Mouse (Mus musculus) frontal cortex, postnatal 25 days (tissue): ENCODE data around the gene Cd200r3.

ENCODE experiments used
- DNase-seq, 2 experiments: peaks; one replicate each; pipeline ENCODE4 v3.0.0; 2022; ENCODE audit warnings: low spot score in 2 of 2

Cd200r3 gene

DNA sequence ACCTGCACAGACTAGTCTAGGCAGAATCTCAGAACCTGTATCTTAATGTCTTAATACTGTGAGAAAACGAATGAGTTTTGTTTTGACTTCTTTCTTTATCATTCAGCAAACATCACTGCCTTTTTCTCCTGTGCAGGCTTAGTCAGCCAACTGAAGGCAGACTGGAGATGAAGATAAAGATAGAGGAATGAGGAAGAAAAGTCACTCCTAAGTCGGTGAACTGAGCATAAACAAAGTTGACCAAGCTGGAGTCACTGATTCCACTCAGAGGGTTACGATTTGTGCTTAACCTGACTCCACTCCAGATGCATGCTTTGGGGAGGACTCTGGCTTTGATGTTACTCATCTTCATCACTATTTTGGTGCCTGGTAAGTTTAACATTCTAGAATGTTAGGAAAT lies at the start of gene Cd200r3:
Gene Cd200r3 (plus strand): TSS at position 211 of the 400 bp plus-strand sequence.
- DNase-seq, result no peak

DNA sequence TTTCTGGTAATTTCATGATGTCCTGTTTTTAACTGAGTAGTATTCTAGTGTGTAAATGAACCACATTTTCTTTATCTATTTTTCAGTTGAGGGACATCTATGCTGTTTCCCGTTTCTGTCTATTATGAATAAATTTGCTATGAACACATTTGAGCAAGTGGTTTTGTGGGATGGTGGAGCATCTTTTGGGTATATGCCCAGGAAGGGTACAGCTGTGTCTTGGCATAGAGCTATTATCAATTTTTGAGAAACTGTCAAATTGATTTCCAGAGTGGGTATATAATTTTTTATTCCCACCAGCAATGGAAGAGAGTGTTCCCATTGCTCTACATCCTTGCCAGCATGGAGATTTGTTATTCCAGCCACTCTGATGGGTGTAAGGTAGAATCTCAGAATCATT lies 11.5 kb upstream of the Cd200r3 start:
- no peak for DNase-seq

DNA sequence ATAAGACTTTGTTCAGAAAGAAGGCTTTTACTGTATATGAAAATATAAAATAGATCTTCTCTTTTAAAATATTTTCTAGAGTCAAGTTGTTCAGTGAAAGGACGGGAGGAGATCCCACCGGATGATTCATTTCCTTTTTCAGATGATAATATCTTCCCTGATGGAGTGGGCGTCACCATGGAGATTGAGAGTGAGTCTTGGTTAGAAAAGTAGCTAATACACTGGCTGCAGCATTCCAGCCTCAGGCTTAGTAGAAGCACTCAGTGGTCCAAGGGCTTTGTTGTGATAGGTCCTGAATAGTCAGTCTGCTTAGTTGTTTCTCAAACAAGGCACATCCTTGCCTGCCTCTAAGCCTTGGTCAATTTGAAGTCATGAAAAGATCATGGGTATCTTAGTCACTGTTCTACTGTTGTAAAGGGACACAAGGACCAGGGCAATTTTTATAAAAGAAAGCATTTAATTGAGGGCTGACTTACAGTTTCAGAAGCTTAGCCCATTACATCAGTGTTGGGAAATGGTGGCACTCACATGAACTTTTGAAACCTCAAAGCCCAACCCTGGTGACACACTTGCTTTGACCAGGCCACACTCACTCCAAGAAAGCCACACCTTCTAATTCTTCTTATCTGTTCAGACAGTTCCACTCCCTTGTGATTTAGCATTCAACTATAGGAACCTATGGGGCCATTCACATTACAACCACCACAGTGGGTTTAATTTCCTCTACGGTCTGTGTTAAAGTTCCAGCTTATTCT lies 8.1 kb downstream of the Cd200r3 start:
- DNase-seq, result no peak

DNA sequence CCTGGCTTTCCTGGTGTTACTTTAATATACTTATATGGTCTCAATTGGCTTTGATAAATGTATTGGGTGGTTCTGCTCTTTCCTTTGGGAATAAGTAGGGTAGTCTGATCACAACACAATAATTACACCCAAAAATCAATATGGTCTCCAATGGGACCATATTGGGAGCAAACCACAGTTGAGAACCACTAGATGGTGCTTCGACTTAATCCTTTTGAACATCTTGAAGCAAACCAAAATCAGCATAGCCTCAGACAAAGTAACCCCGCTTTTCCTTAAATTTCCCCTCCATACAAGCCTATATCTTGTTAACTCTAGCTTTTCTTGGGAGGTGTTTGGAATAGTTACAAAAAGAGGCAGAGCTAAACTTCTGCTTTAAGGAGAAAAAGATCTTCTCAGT lies 18.8 kb downstream of the Cd200r3 start:
- no peak for DNase-seq

DNA sequence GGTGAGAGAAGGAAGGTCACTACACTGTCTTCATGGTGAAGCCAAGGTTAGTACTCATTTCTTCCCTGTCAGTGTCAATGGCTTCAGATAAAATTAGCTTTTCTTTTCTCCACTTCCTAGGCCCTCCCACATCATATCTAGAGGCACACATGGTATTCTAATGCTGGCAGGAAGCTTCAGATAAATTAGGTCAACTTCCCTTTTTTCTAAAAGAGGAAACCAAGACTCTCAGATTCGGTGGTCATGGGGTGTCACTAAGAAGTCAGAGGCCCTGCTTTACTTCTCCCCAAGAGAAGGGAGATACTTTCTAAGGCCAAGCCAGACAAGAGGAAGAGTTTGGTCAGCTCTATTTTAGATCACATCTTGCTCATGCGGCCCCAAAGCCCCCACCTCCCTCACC lies 19.3 kb downstream of the Cd200r3 start:
- DNase-seq, result no peak

DNA sequence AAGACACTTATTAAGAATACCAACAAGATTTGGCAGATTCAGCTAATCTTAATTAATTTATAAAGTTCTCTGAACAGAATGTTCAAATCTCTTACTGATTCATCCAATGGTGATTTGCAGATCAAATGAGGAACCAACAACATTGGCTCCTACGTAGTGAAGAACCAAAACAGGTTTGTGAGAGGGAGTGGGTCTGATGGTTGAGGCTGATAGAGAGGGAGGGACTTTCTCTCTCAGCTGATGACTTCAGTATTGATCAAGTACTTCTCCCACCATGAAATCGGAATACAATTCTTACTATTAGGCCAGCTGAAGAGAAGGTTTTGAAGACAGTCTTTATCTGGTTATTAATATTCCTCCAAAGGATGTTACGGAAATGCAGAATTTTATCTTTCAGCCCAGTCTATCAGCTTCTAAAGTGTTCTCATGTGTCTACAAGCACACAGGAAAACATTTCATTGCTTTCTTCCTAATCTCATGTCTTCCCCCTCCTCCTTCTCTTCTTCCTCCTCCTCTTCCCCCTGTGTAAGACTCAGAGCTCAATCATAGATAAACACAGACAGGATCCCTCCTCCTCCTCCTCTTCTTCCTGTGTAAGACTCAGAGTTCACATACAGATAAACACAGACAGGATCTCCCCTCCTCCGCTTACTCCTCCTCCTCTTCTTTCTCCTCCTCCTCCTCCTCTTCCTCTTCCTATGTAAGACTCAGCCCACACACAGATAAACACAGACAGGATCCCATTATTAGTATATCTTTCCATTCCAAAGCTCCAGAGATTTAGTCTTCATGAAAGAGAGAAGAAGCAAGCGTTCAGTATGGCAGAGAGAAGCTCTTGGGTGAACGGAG lies 21.3 kb downstream of the Cd200r3 start:
- DNase-seq, result no peak

DNA sequence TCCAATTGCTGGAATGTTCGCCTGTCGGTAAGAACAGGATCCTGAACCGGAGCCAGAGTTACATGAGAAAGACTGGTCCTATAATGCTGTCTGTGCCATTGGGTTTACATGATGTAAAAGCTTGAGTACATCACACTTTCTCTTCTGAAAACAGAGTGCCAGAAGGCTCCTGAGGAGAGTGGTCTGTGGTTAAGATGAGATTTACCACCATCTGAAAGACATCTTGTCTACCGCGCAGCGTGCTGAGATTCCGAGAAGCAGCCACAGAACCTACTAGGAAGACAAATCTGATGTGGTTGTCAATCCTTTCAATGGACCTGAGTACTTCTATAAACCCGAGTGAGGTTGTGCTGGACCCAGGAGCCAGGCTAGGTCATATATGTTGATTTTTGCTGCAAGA lies 21.9 kb downstream of the Cd200r3 start:
- no peak for DNase-seq

DNA sequence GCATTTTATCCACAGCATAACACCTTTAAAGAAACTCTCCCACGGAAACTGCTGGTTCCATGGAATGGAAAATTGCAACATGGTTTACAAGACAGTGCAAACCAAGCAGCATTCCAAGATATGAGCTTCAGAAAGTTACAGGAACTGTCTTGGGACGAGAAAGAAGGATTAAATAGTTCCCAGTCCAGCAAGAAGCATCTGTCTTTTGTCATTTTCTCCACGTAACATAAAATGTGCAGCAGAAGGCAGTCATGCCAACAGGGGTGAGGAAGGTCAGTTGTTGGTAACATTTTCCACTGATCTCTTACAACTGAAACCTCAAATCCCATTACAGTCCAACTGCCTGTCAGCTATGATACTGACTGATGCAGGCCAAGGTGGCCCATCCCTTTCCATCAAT lies 22.4 kb downstream of the Cd200r3 start:
- DNase-seq, result no peak

DNA sequence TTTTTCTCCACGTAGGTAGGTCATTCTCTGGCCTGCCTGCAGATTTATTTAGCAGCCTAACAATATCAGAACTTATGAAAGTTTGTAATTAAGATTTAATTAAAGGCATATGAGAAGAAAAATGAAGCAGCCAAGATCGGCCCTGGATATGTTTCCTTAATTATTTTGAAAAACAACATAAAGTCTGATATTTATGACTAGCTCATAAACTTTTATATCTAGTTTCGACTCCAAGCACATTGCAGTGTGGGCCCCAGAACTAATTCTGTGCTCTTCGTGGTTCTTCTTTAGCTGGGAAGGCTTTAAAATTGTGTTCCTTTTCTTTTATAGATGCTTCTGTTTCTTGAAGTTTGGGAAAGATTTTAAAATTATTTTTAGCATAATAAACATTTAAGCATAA lies 23.4 kb downstream of the Cd200r3 start:
- no peak for DNase-seq

DNA sequence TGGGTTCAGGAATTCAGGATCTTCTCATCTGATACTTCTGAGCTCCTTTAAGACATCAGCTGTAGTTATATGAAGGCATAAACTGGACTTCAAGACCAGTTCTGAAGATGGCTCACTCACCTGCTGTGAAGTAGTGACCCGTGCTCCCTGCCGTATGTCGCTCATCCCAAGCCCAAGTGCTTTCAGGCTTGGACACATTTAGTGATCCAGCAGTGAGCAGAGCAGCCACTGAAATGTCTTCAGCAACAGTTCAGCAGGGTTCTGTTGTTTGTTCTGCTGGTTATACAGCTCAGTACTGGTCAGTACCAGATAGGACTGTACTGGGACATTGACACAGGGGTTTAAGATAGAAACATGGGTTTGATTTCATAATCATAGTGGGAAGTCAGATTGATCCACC lies 24.6 kb downstream of the Cd200r3 start:
- no peak for DNase-seq

DNA sequence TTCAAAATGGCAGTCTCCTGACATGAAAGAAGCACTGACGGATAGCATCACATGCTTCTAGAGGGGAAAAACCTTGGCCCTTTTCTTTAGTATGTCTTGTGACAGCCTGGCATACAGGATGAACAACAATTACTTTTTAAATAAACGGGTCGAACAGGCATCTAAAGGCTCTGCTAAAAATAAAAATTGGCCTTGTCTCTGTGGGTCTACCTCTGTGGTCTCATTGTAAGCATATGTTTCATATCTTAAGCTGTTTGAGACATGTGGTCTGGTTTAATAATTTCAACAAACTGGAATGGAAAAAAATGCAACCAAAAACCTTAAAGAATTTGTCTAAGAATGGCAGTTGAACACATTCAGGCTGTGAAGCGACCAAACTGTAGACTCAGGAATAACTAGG lies 27.4 kb downstream of the Cd200r3 start:
- no peak for DNase-seq

DNA sequence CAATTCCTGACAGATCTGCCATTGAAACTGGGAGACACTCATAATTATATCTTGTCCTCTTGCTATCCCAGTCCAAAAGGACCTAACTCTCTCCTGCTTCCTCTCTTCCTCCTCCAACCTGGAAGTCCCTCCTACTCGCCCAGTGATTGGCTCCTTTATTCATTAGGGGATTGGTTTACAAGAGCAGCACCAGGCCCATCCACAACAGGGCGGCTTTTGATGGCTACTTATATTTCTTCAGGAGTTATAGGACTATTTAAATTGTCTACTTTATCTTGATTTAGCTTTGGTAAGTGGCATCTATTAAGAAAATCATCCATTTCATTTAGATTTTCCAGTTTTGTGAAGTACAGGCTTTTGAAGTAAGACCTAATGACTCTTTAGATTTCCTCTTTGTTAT lies 30.6 kb downstream of the Cd200r3 start:
- no peak for DNase-seq

DNA sequence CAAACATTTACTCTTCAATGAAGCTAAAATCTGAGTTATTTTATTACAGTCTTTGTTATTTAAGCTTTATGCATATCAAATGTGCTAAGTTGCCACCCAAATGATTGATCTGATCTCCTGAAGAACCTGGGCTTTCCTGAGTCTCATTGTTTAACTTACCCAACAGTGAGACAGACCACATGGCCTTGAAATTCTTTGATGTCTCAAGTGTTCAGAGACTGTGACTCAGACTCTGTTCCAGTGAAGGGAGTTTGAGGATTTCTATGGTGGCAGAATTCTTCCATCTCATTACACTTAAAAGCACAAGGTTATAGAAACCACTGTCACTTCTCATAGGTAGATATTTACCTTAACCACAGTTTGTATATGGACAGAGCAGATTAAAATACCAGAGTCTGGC lies 32.6 kb downstream of the Cd200r3 start:
- DNase-seq, result no peak

DNA sequence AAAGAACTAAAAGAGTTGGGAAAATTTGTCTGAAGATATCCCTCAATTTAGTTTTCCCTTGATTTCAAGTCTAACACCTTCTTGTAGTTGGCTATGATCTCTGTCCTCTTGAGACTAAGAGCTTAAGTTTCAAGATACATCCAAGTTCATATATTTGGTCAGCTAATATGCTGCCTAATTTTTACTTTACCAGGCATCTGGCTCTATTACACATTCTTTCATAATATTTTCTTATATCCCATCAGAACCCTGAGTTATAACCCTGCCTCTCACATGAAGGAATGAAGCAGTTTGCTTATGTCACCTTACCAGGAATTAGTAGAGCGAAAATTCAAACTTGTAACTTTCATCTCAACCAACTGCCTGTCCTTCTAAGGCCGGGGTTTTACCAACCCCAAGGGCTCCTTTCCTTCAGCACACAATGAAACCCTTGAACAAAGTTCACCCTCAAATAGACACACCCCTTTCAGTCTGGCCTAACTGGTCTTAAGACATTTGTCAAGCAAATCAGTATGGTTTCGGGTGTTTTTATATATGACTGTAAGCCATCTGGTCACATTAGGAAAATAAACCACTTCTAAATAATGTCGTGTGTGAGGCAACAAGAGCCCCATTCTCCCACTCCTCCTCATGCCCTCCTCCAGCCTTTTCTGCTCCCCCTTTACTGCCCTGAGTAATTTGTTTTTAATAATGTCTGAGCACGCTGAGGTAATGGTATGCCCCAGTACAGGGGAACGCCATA lies 33.6 kb downstream of the Cd200r3 start:
- DNase-seq, result no peak

DNA sequence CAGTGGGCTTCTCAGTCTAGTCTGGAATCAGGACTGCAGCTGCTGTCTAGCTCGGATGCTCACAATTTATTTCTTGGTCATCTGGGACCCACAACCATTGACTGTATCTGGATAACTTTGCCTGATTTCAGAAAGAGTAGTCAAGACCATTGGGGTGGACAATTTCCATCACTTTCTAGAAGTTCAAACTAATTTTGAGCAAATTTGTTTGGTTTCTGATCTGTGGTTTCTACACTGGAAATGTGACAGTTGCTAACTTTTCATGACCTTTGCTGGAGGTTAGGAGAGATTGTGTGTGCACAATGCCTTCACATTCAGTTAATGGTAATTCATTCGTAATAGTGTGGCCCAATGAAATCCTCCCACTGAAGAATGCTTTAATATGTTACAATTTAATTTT lies 34.7 kb downstream of the Cd200r3 start:
- no peak for DNase-seq

DNA sequence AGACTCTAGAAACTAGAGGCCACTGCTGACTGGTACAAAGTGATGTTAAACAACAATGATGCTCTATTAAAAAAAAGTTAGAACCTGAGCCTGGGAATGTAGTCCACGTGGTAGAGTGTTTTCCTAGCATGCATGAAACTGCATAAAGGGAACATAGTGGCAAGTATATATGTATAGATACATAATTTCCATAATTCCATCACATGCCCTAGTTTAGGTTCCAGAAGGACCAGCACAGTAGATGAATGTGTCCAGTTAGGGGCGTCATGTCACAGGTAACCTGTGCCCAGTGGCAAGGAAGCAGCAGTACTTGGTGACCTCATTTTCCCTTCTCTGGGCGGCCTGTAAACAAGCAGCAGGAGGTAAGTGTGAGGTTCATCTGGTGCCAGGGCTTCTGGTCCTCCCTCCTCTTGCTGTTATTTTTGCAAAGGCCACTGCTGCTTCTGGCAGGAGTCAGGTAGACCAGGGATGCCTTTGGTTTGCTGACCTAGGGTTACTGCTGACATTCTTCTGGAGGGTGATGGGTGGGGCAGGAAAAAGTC lies 35.9 kb downstream of the Cd200r3 start:
- DNase-seq, result no peak

DNA sequence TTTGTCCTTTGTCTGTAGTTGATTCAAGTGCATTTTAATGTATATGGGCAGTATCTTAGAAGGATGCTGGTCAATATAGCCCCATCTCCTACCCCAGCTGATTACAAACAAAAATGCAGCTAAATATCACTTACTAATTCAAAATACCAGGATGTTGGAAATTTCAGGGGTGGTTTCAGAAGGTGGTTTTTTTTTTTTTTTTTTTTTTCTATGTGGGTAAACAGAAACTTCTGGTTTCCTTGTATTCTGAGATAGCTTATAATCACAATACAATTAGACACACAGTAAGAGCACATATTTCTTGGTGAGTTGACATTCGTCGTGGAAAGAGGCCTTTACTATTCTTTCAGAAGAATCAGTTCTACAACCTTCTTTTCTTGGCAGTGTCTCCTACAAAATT lies 39.5 kb downstream of the Cd200r3 start:
- no peak for DNase-seq

DNA sequence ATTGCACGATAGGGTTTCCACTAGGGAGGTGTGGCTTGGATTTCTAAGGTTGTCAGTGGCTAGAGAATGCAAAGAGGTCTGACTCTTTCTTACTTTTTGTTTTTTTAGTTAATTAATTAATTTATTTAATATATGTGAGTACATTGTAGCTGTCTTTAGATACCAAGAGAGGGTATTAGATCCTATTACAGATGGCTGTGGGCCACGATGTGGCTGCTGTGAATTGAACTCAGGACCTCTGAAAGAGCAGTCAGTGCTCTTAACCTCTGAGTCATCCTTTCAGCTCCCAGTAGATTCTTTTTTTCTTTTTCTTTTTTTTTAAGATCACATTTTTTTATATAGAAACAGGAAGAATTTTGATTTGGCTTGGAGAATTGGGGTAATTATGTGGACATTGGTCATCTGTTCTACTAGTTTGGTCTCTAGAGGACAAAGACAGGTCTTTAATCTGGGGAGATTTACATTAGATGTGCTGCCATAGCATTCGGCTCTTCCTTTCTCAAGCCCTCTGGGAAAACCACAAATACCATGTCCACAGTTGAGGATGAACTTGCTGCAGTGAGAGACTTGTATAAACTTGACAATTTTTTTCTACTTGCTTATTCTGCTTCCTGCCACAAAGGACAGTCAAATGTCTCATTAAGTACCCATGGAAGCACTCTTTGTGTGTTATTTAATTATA lies 40.0 kb downstream of the Cd200r3 start:
- DNase-seq, result no peak

DNA sequence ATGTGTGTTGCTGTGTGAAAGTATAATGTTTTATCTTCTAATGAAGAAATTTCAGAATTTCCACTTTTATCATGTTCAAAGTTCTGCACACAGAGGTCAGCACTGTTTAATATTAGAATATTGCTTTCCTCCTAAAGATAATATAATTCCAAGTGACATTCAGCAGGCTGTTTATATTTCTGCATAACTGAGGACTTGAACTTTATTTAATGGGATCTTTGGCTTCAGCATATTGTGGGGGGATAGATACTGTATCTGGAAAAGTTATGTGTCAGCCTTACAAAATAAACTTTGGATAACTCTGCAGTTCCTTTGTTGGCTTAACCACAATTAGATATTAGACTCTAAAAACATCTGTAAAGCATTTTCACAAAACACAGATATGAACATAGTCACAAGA lies 40.6 kb downstream of the Cd200r3 start:
- no peak for DNase-seq

DNA sequence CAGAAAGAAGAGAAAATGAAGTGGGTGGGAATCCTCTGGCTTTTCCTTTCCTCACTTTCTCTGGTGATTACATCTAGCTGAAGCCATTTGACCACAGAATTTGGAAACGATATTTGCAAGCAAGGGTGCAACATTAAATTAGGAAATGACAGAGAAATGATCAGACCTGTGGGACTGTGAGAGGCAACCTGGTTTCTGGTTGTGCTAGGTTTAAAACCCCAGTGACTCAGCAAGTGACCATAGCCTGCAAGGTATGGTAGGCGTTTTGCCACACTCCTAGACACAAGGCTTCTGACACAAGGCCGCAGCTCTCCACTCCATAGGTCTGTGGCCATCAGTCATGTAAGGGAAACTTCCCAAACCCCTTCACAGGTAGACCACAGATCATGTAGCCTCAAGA lies 41.4 kb downstream of the Cd200r3 start:
- no peak for DNase-seq

DNA sequence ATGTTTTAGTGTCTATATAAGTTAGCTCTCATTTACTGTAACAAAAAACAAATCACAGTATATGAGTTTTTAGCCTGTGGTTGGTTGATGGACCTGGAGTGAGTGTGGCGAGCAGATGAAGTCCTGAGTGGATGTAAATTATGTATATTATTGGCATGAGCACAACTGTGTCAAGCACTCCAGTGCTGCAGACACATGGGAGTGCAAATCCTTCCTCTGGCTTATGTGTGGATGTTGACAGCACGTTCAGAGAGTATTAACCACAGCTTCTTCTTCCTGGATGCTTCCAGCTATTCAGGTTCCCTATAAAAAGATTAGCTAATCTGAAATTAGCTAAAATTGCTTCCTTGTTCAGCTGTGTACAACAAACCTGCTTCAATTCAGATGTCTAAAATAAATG lies 42.6 kb downstream of the Cd200r3 start:
- no peak for DNase-seq
